In genomic region chr3:152722836-152723235, GRCm38 (mm10) we compare ENCODE assay signal across 10 mouse cellular contexts. TPM values are rescaled to one million over a fixed set of nuclear protein-coding genes. Genes with fewer than 3 reads are reported as not detected.
A peak's percentile ranks its signal among the peaks of the same experiment; 100 is the strongest.
DNase-seq lines count a peak whose midpoint lies in the region; ATAC-seq and TF ChIP-seq lines count a peak whose summit lies in the region.
"Had no signal": no experiment of that assay in that cellular context is flagged by ENCODE, and none has a peak within 500 bp of the region (broad histone marks: within the 10 kb centered on the region; RNA-seq: fewer than 3 reads in every experiment).

No protein-coding gene starts in this region.

- no peak for DNase-seq in hindbrain, embryonic 10.5 days (ENCODE audit: low spot score)
- DNase-seq in right cerebral cortex, postnatal 10 days (ENCODE audit: low spot score in 2 of 2), result peak; percentile 49 to 60
- no peak for DNase-seq in right cerebral cortex, adult 18-20 months
- peak; percentile 44 for DNase-seq in retina, embryonic 14.5 days (ENCODE audit: low spot score)
- no peak for DNase-seq in embryo, embryonic 9.5 days (ENCODE audit: extremely low spot score)
- no peak for DNase-seq in T-cell, adult 2 months (ENCODE audit: low spot score)

- H3K27me3 ChIP-seq in hindbrain, embryonic 15.5 days, result no peaks in the 10 kb centered on the region
- no peaks in the 10 kb centered on the region for H3K27me3 ChIP-seq in hindbrain, embryonic 10.5 days (ENCODE audit: insufficient read depth, poor library complexity, severe bottlenecking)
- H3K27me3 ChIP-seq: limb, embryonic 12.5 days; neural tube, embryonic 12.5 days had no signal

- no peak overlapping the region for H3K27ac ChIP-seq in hindbrain, embryonic 15.5 days (replicated peaks)
- no peak overlapping the region for H3K27ac ChIP-seq in hindbrain, embryonic 10.5 days
- no peak overlapping the region for H3K27ac ChIP-seq in cortical plate, adult 2 months (ENCODE audit: insufficient read depth, low read length)
- H3K27ac ChIP-seq: limb, embryonic 12.5 days; neural tube, embryonic 12.5 days had no signal

- no peak overlapping the region for H3K4me3 ChIP-seq in hindbrain, embryonic 15.5 days
- no peak overlapping the region for H3K4me3 ChIP-seq in hindbrain, embryonic 10.5 days
- H3K4me3 ChIP-seq in cortical plate, adult 2 months (ENCODE audit: insufficient read depth, low read length), result no peak overlapping the region
- H3K4me3 ChIP-seq: limb, embryonic 12.5 days; neural tube, embryonic 12.5 days had no signal

- 63% methylated on average over 3 of the region's 3 CpGs for WGBS in hindbrain, embryonic 15.5 days
- WGBS in hindbrain, embryonic 10.5 days, result 78% methylated on average over 3 of the region's 3 CpGs

- H3K9ac ChIP-seq in hindbrain, embryonic 15.5 days, result no peak overlapping the region
- H3K9ac ChIP-seq: limb, embryonic 12.5 days; neural tube, embryonic 12.5 days had no signal

- TF ChIP-seq POLR2A in cortical plate, adult 2 months (IDR thresholded peaks at IDR 0.05; ENCODE audit: extremely low read depth, insufficient read depth, low read length), result no peak

- H3K4me1 ChIP-seq in hindbrain, embryonic 15.5 days (replicated peaks), result no peaks in the 10 kb centered on the region
- H3K4me1 ChIP-seq in hindbrain, embryonic 10.5 days (replicated peaks), result peaks cover 9% of the 10 kb centered on the region
- peaks cover 5% of the 10 kb centered on the region for H3K4me1 ChIP-seq in cortical plate, adult 2 months (ENCODE audit: control insufficient read depth, insufficient read depth, low read length)
- H3K4me1 ChIP-seq: neural tube, embryonic 12.5 days had no signal

- 0 out of 2 replicates have a peak, but pooled peaks have one; percentile 48 for ATAC-seq in hindbrain, embryonic 15.5 days (ENCODE audit: low FRiP score, low read depth)

- H3K36me3 ChIP-seq in hindbrain, embryonic 15.5 days, result peaks cover 3% of the 10 kb centered on the region; the same call in 1 of the 2 replicates
- H3K36me3 ChIP-seq in hindbrain, embryonic 10.5 days, result peaks cover 24% of the 10 kb centered on the region

- no peak overlapping the region for H3K4me2 ChIP-seq in hindbrain, embryonic 15.5 days
- H3K4me2 ChIP-seq: limb, embryonic 12.5 days; neural tube, embryonic 12.5 days had no signal

- TF ChIP-seq CTCF in cortical plate, adult 2 months (IDR thresholded peaks at IDR 0.05; ENCODE audit: extremely low read depth, insufficient read depth, low read length), result peak; percentile 43

- H3K9me3 ChIP-seq in hindbrain, embryonic 15.5 days, result no peaks in the 10 kb centered on the region
- H3K9me3 ChIP-seq in hindbrain, embryonic 10.5 days, result no peaks in the 10 kb centered on the region
- H3K9me3 ChIP-seq: limb, embryonic 12.5 days; neural tube, embryonic 12.5 days had no signal

RNA-seq across cellular contexts. Expression of gene Pigk, which starts 8.9 kb away (rescaled TPM):
- polyA plus RNA-seq in hindbrain, embryonic 15.5 days (2015; fragmentation: Nextera tagmentation; extraction: Ambion mirVana), result 50.8 and 52.3 TPM in 2 replicates
- polyA plus RNA-seq in hindbrain, embryonic 10.5 days (2016; fragmentation: Nextera tagmentation; extraction: Ambion mirVana), result 32.7 and 39.3 TPM in 2 replicates
- 24.6 and 25.2 TPM in 2 replicates for polyA plus RNA-seq in cortical plate, adult 2 months (2012; rRNA removed)

RNA-seq across cellular contexts. Expression of gene Ak5, which starts 54.7 kb away (rescaled TPM):
- 16.0 and 16.3 TPM in 2 replicates for polyA plus RNA-seq in hindbrain, embryonic 15.5 days (2015; fragmentation: Nextera tagmentation; extraction: Ambion mirVana)
- 0.62 and 1.1 TPM in 2 replicates for polyA plus RNA-seq in hindbrain, embryonic 10.5 days (2016; fragmentation: Nextera tagmentation; extraction: Ambion mirVana)
- polyA plus RNA-seq in cortical plate, adult 2 months (2012; rRNA removed), result 53.8 and 59.7 TPM in 2 replicates

Comparison
In these comparisons a context has a peak if more than half of its experiments do, and no peak if none do; other contexts are left out.
1. DNase-seq: peak in right cerebral cortex, postnatal 10 days (2 of 2) and retina, embryonic 14.5 days (single experiment); none in hindbrain, embryonic 10.5 days (single experiment), right cerebral cortex, adult 18-20 months (single experiment), embryo, embryonic 9.5 days (single experiment) and T-cell, adult 2 months (single experiment).